Mouse (Mus musculus): ENCODE measurements around the gene Maco1. TPM values are rescaled to one million over a fixed set of nuclear protein-coding genes. Genes with fewer than 3 reads are reported as not detected.

Maco1 gene
- polyA plus RNA-seq, 1 experiment from 2014 or later = 45.6 TPM

DNA sequence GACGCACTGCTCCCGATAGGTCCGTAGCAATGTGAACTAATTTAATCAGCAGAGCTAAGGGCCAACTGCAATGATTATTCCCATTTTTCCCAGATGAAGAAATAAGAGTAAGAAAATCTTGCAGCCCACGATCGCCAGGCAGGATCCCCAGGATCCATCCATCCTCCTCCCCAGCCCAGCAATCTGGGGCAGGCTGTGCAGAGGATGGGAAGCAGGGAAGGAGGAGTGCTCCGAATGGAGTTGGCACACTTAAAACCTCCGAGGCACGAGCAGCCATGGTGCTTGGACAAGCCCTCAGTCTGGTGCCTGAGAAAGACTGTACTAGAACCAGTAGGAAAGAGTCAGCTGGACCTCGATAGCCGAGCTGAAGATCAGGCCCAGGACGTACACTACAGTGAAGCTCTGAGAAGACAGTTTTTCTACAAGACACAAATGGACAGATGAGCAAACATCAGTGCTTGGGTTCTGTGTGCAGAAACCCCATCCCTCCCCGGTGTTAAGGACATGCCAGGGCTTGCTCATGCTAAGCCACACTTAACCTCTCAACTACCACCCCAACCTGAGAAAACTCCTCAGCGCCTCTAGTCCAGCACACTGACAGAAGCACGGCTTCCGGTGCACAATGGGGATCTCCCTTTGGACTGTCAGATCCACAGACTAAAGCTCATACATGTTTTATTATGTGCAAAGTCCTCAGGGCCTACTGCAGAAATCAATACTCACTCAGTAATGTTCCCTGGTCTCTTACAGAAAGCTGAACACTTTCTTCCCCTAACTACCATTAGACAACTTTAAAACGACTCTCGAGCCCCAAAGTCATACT, 39.5 kb downstream of the Maco1 start:
- WGBS = 91% methylated on average over 17 of the region's 17 CpGs
- H3K9me3 ChIP-seq (ENCODE audit: control insufficient read depth, low read length) = no peaks in the 10 kb centered on the region
- no peaks in the 10 kb centered on the region for H3K4me1 ChIP-seq (ENCODE audit: control insufficient read depth, insufficient read depth, low read length)
- no peak for ATAC-seq (ENCODE audit: low FRiP score)
- no peak for DNase-seq (ENCODE audit: low spot score, missing footprints)
- H3K27me3 ChIP-seq (ENCODE audit: control insufficient read depth, insufficient read depth, low read length) = no peaks in the 10 kb centered on the region
- peaks cover 6% of the 10 kb centered on the region for H3K36me3 ChIP-seq (ENCODE audit: control insufficient read depth, insufficient read depth, low read length)
- no peak overlapping the region for H3K4me2 ChIP-seq
- no peak overlapping the region for H3K27ac ChIP-seq (ENCODE audit: low read depth, low read length)
- H3K9ac ChIP-seq (ENCODE audit: low read length) = no peak overlapping the region
- H3K4me3 ChIP-seq (ENCODE audit: low read depth, low read length) = no peak overlapping the region

DNA sequence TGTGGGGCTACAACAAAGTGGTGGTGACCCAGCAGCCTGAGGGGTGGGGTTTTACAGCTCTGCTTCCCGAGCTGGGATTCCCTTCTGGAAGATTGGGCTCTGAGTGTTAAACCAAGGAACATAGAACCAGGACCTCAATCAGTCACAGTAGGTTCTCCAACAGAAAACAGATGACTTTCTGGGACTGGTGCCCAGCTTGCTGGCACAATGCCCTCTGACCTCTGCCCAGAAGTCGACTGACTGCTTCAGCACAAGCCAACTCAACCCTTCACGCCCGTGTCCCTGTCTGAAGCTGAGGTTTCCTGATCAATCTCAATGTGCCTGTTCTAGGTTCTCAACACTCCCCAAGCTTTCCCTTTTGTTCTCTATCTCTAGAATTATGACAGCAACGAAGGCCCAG, 48.4 kb downstream of the Maco1 start:
- Histone ChIP-seq H3K27ac (ENCODE audit: low read depth, low read length) (no peak overlapping the region), H3K4me2 (no peak overlapping the region), H3K4me1 (ENCODE audit: control insufficient read depth, insufficient read depth, low read length) (no peaks in the 10 kb centered on the region), H3K4me3 (ENCODE audit: low read depth, low read length) (no peak overlapping the region), H3K9me3 (ENCODE audit: control insufficient read depth, low read length) (no peaks in the 10 kb centered on the region), H3K36me3 (ENCODE audit: control insufficient read depth, insufficient read depth, low read length) (peaks cover 14% of the 10 kb centered on the region), H3K27me3 (ENCODE audit: control insufficient read depth, insufficient read depth, low read length) (no peaks in the 10 kb centered on the region), H3K9ac (ENCODE audit: low read length) (no peak overlapping the region)
- DNase-seq (ENCODE audit: low spot score, missing footprints) = no peak
- no peak for ATAC-seq (ENCODE audit: low FRiP score)
- WGBS = 91% methylated on average over 5 of the region's 5 CpGs

DNA sequence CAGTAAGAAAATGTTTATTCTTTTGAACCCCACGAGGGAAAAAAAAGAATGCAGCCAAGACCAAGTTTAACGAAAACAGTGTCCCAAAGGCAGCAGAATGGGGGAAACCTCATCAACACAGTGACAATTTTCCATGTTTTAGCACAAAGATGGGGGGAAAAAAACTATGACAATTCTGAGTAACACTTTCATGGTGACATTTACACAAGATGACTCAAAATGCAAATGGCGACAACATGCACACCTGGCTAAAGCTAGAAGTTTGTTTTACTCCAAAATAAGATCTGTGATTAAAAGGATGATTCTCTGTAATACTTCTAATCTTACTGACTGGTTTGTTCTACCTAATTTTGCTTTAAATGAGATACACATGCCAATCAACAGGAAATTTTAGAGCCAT, 50.4 kb downstream of the Maco1 start:
- WGBS = 89% methylated on average over 3 of the region's 3 CpGs
- Histone ChIP-seq H3K4me2 (no peak overlapping the region), H3K27ac (ENCODE audit: low read depth, low read length) (no peak overlapping the region), H3K36me3 (ENCODE audit: control insufficient read depth, insufficient read depth, low read length) (peaks cover 14% of the 10 kb centered on the region; the same call in 1 of the 2 replicates), H3K4me3 (ENCODE audit: low read depth, low read length) (no peak overlapping the region), H3K9ac (ENCODE audit: low read length) (no peak overlapping the region), H3K9me3 (ENCODE audit: control insufficient read depth, low read length) (no peaks in the 10 kb centered on the region), H3K4me1 (ENCODE audit: control insufficient read depth, insufficient read depth, low read length) (no peaks in the 10 kb centered on the region), H3K27me3 (ENCODE audit: control insufficient read depth, insufficient read depth, low read length) (no peaks in the 10 kb centered on the region)
- DNase-seq (ENCODE audit: low spot score, missing footprints) = no peak
- no peak for ATAC-seq (ENCODE audit: low FRiP score)

DNA sequence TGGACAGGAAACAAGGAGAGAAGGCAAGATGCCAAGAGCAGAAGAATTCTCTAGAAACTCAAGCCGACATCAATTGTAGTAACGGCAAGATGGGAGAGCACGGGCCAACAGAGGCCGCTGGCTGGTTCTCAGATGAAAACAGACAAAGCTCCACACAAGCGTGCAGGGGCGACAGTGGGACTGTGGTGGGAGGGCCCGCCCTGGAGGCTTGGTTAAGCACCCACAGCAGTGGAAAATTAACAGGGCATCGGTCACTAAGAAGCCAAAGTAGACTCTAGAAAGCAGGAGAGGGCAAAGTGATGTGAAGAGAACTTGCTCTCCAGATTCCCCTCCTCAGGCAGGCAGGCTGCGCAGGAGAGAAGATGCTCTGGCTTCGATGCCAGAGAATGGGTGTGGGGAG, 51.0 kb downstream of the Maco1 start:
- H3K9ac ChIP-seq (ENCODE audit: low read length) = no peak overlapping the region
- no peaks in the 10 kb centered on the region for H3K27me3 ChIP-seq (ENCODE audit: control insufficient read depth, insufficient read depth, low read length)
- no peak overlapping the region for H3K27ac ChIP-seq (ENCODE audit: low read depth, low read length)
- no peak for ATAC-seq (ENCODE audit: low FRiP score)
- H3K4me2 ChIP-seq = no peak overlapping the region
- DNase-seq (ENCODE audit: low spot score, missing footprints) = no peak
- WGBS = 94% methylated on average over 10 of the region's 10 CpGs
- no peak overlapping the region for H3K4me3 ChIP-seq (ENCODE audit: low read depth, low read length)
- H3K36me3 ChIP-seq (ENCODE audit: control insufficient read depth, insufficient read depth, low read length) = peaks cover 14% of the 10 kb centered on the region; the same call in 1 of the 2 replicates
- H3K9me3 ChIP-seq (ENCODE audit: control insufficient read depth, low read length) = no peaks in the 10 kb centered on the region
- H3K4me1 ChIP-seq (ENCODE audit: control insufficient read depth, insufficient read depth, low read length) = no peaks in the 10 kb centered on the region

DNA sequence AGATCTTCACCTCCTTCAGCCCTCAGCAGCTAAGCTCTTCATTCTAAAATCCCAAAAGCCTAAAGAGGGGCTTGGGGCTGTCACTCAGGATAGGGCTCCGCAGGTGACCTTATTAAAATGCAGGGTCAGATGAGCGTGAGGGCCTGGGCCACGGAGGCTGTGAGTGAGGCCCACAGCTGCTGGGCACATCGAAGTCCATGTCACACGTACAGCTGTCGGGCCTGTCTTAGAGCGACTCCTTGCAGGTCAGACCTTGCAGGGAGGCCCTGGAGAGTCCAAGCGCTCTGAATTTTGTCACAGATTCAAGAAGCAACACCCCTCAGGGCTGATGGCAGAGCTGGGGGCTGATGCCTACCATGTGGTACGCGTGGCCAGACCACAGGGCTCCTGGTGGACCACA, 52.5 kb downstream of the Maco1 start:
- Histone ChIP-seq H3K27me3 (ENCODE audit: control insufficient read depth, insufficient read depth, low read length) (no peaks in the 10 kb centered on the region), H3K36me3 (ENCODE audit: control insufficient read depth, insufficient read depth, low read length) (peaks cover 7% of the 10 kb centered on the region; the same call in 1 of the 2 replicates), H3K9ac (ENCODE audit: low read length) (no peak overlapping the region), H3K27ac (ENCODE audit: low read depth, low read length) (no peak overlapping the region), H3K4me3 (ENCODE audit: low read depth, low read length) (no peak overlapping the region), H3K4me2 (no peak overlapping the region), H3K9me3 (ENCODE audit: control insufficient read depth, low read length) (no peaks in the 10 kb centered on the region), H3K4me1 (ENCODE audit: control insufficient read depth, insufficient read depth, low read length) (no peaks in the 10 kb centered on the region)
- 65% methylated on average over 10 of the region's 10 CpGs for WGBS
- DNase-seq (ENCODE audit: low spot score, missing footprints) (no peak), ATAC-seq (ENCODE audit: low FRiP score) (no peak)

DNA sequence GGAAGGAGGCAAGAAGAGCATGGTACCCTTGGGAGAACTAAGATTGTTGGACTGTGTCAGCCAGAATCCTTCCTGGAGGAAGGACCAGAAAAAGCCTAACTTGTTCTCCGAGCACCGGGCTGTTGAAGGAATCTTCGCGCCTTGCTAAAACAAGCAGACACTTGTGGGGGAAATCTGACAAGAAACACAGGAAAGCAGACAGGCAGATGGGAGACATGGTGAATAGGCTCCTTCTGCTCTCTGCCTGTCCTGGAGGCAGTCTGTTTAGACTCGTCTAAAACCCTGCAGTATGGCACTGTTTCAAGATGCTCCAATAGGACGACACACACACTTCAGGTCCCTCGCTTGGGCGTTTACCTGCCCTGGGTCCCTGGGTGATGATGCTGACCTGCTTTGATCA, 53.0 kb downstream of the Maco1 start:
- no peak for ATAC-seq (ENCODE audit: low FRiP score)
- 82% methylated on average over 8 of the region's 8 CpGs for WGBS
- Histone ChIP-seq H3K27me3 (ENCODE audit: control insufficient read depth, insufficient read depth, low read length) (no peaks in the 10 kb centered on the region), H3K4me3 (ENCODE audit: low read depth, low read length) (no peak overlapping the region), H3K9me3 (ENCODE audit: control insufficient read depth, low read length) (no peaks in the 10 kb centered on the region), H3K4me1 (ENCODE audit: control insufficient read depth, insufficient read depth, low read length) (no peaks in the 10 kb centered on the region), H3K4me2 (no peak overlapping the region), H3K27ac (ENCODE audit: low read depth, low read length) (no peak overlapping the region), H3K36me3 (ENCODE audit: control insufficient read depth, insufficient read depth, low read length) (peaks cover 7% of the 10 kb centered on the region; the same call in 1 of the 2 replicates), H3K9ac (ENCODE audit: low read length) (no peak overlapping the region)
- DNase-seq (ENCODE audit: low spot score, missing footprints) = no peak

DNA sequence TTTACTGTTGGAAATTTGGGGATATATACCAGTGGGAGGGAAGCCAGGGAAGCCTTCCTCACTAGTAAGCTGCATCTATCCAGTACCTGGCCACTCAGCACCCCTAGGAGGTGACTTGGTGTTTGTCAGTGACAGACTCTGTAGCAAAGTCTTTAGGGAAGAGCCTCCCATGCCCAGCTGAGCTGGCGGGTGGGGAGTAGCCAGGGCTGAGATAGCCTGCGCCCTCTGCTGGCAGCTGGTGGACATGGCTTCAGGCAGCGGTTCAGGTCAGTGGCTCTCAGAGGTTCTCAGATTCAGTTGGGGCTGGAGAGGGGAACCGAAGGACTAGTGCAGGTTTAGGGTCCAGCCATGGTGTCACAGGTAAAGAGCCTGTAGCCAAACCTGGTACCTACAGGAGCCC, 53.9 kb downstream of the Maco1 start:
- H3K36me3 ChIP-seq (ENCODE audit: control insufficient read depth, insufficient read depth, low read length) = peaks cover 4% of the 10 kb centered on the region; the same call in 1 of the 2 replicates
- no peak overlapping the region for H3K27ac ChIP-seq (ENCODE audit: low read depth, low read length)
- no peak overlapping the region for H3K4me3 ChIP-seq (ENCODE audit: low read depth, low read length)
- no peak overlapping the region for H3K9ac ChIP-seq (ENCODE audit: low read length)
- DNase-seq (ENCODE audit: low spot score, missing footprints) = peak; percentile 97
- H3K27me3 ChIP-seq (ENCODE audit: control insufficient read depth, insufficient read depth, low read length) = no peaks in the 10 kb centered on the region
- ATAC-seq (ENCODE audit: low FRiP score) = peak; percentile 64
- H3K4me1 ChIP-seq (ENCODE audit: control insufficient read depth, insufficient read depth, low read length) = no peaks in the 10 kb centered on the region
- no peaks in the 10 kb centered on the region for H3K9me3 ChIP-seq (ENCODE audit: control insufficient read depth, low read length)
- 12% methylated on average over 4 of the region's 4 CpGs for WGBS
- H3K4me2 ChIP-seq = no peak overlapping the region

DNA sequence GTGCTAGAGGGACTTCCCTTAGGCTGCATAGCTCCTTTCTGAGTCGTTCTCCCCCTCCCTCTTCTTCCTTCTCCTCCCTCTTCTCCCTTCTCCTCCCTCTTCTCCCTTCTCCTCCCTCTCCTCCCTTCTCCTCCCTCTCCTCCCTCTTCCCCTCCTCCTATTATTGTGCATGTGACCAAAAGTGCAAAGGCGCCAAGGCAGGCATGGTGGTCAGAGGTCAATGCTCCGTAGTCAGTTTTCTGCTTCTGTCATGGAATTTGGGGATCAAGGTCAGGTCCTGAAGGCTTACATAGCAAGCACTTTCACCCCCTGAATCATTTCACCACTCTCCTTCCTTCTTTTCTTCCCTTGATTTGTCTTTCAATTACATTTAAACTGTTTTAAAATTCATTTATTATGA, 54.3 kb downstream of the Maco1 start:
- no peaks in the 10 kb centered on the region for H3K9me3 ChIP-seq (ENCODE audit: control insufficient read depth, low read length)
- peaks cover 3% of the 10 kb centered on the region; the same call in 1 of the 2 replicates for H3K36me3 ChIP-seq (ENCODE audit: control insufficient read depth, insufficient read depth, low read length)
- no peaks in the 10 kb centered on the region for H3K27me3 ChIP-seq (ENCODE audit: control insufficient read depth, insufficient read depth, low read length)
- H3K9ac ChIP-seq (ENCODE audit: low read length) = no peak overlapping the region
- no peak for ATAC-seq (ENCODE audit: low FRiP score)
- 45% methylated on average over 3 of the region's 3 CpGs for WGBS
- DNase-seq (ENCODE audit: low spot score, missing footprints) = no peak
- H3K4me1 ChIP-seq (ENCODE audit: control insufficient read depth, insufficient read depth, low read length) = no peaks in the 10 kb centered on the region
- no peak overlapping the region for H3K27ac ChIP-seq (ENCODE audit: low read depth, low read length)
- no peak overlapping the region for H3K4me3 ChIP-seq (ENCODE audit: low read depth, low read length)
- no peak overlapping the region for H3K4me2 ChIP-seq

DNA sequence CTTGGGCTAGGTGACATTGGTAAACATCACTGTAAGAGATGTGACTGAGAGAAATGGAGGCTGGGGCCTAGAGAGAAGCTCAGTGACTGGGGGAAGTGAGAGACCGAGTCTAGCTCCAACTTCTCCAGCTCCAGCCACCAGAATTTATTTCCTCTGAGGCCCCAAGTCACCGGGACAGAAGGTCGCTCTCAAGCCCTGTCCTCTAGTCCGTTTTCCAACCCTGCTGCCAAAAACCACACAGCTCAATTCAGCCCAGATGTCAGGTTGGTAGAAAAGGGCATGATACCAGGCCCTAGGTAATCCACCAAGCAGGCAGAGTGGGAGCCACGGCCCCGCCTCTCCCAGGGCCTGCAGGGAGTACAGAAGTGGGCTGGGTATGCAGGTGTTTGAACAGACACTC, 55.5 kb downstream of the Maco1 start:
- WGBS = 85% methylated on average over 6 of the region's 6 CpGs
- no peak overlapping the region for H3K9ac ChIP-seq (ENCODE audit: low read length)
- no peak overlapping the region for H3K4me2 ChIP-seq
- DNase-seq (ENCODE audit: low spot score, missing footprints) (no peak), ATAC-seq (ENCODE audit: low FRiP score) (no peak)
- no peaks in the 10 kb centered on the region for H3K4me1 ChIP-seq (ENCODE audit: control insufficient read depth, insufficient read depth, low read length)
- H3K36me3 ChIP-seq (ENCODE audit: control insufficient read depth, insufficient read depth, low read length) = 0 out of 2 replicates have a peak, but pooled peaks cover 3% of the 10 kb centered on the region
- H3K27ac ChIP-seq (ENCODE audit: low read depth, low read length) = no peak overlapping the region
- H3K27me3 ChIP-seq (ENCODE audit: control insufficient read depth, insufficient read depth, low read length) = no peaks in the 10 kb centered on the region
- H3K9me3 ChIP-seq (ENCODE audit: control insufficient read depth, low read length) = no peaks in the 10 kb centered on the region
- H3K4me3 ChIP-seq (ENCODE audit: low read depth, low read length) = no peak overlapping the region

All from midbrain, embryonic 11.5 days (tissue).